Mouse (Mus musculus) liver, embryonic 16.5 days (tissue): ENCODE measurements around the gene Smim22. TPM values are rescaled to one million over a fixed set of nuclear protein-coding genes. Genes with fewer than 3 reads are reported as not detected.

Experiments
- ATAC-seq: fragments of 200-750 bp; cut with Nextera tagmentation; 2 replicates; pipeline ENCODE4 v1.8.0; 2017; ENCODE audit warnings: low read depth, mild to moderate bottlenecking, moderate number of reproducible peaks, moderate library complexity
- H3K27ac ChIP-seq: fragments of 300-500 bp; sonication (generic); 2 replicates; pipeline ENCODE4 v1.5.1; 2014; ENCODE audit warnings: mild to moderate bottlenecking, low read length
- H3K27me3 ChIP-seq: fragments of 300-500 bp; sonication (generic); 2 replicates; pipeline ENCODE4 v1.6.1; 2014; ENCODE audit warnings: low read depth, low read length, mixed read lengths; ENCODE audit not compliant: control insufficient read depth, insufficient read depth
- H3K36me3 ChIP-seq: fragments of 300-500 bp; sonication (generic); 2 replicates; pipeline ENCODE4 v1.6.1; 2014; ENCODE audit warnings: mild to moderate bottlenecking; ENCODE audit not compliant: control insufficient read depth, insufficient read depth
- H3K4me1 ChIP-seq: fragments of 300-500 bp; sonication (generic); 2 replicates; pipeline ENCODE4 v1.6.1; 2014; ENCODE audit warnings: low read depth, low read length, mixed read lengths; ENCODE audit not compliant: control insufficient read depth
- H3K4me2 ChIP-seq: fragments of 300-500 bp; sonication (generic); 2 replicates; pipeline ENCODE4 v1.6.1; 2014; ENCODE audit warnings: low read depth, low read length, mixed read lengths
- H3K4me3 ChIP-seq: fragments of 300-500 bp; sonication (generic); 2 replicates; pipeline ENCODE4 v1.5.1; 2014; ENCODE audit warnings: low read depth, mild to moderate bottlenecking, low read length
- H3K9ac ChIP-seq: fragments of 300-500 bp; sonication (generic); 2 replicates; pipeline ENCODE4 v1.6.1; 2014; ENCODE audit warnings: low read depth, low read length
- H3K9me3 ChIP-seq: fragments of 300-500 bp; sonication (generic); replicated peaks from 2 replicates; pipeline ENCODE4 v1.6.1; 2016; ENCODE audit warnings: low read length; ENCODE audit not compliant: control insufficient read depth
- WGBS: fragments of 180-500 bp; shearing (Covaris S2); extraction: QIAGEN DNeasy Blood & Tissue Kit; methylation state at CpG from one replicate; pipeline ENCODE4 v1.1.7; 2014; ENCODE audit not compliant: insufficient replicate concordance; 5-methylcytosine and 5-hydroxymethylcytosine counted together
- polyA plus RNA-seq: library from polyadenylated mRNA; unstranded; fragments of >200 nt; fragmentation: Nextera tagmentation; extraction: Ambion mirVana; gene quantifications from 2 replicates; pipeline ENCODE4 v1.2.1, GENCODE M21; 2015

The Smim22 gene
- polyA plus RNA-seq, 1 experiment from 2014 or later = 9.0 TPM

- Histone ChIP-seq H3K4me1 (peaks cover 18% of the 10 kb centered on the region), H3K4me2 (peak within 1 kb of the TSS; percentile 90), H3K4me3 (peak within 1 kb of the TSS; percentile 98), H3K9me3 (no peaks in the 10 kb centered on the region), H3K27me3 (no peaks in the 10 kb centered on the region), H3K36me3 (peaks cover 25% of the 10 kb centered on the region), H3K27ac (peak within 1 kb of the TSS; percentile 99), H3K9ac (peak within 1 kb of the TSS; percentile 98)
- under 1% methylated on average over 56 of the region's 56 CpGs for WGBS
- ATAC-seq = peak; percentile 97
These were observed 42.7 kb downstream of the Smim22 start, which contains the start of the genes Glyr1 and Ubn1 for GRCm38 (mm10) chr16:5049774-5050234. TSS of gene Glyr1 (minus strand) at chr16:5049863. TSS of gene Ubn1 (plus strand) at chr16:5050057.

- WGBS = under 1% methylated on average over 77 of the region's 78 CpGs
- Histone ChIP-seq H3K36me3 (peaks cover 25% of the 10 kb centered on the region), H3K9me3 (no peaks in the 10 kb centered on the region), H3K9ac (peak overlapping the region; percentile 98), H3K4me2 (peak overlapping the region; percentile 90), H3K27me3 (no peaks in the 10 kb centered on the region), H3K4me3 (peak overlapping the region; percentile 98), H3K27ac (peak overlapping the region; percentile 99), H3K4me1 (peaks cover 18% of the 10 kb centered on the region)
- ATAC-seq = peak; percentile 59
These were observed 43.4 kb downstream of the Smim22 start for GRCm38 (mm10) chr16:5050251-5051110.

Other genes with a start within 250 kb of the Smim22 start
- gene Cdip1, start 217.0 kb upstream of the Smim22 start, polyA plus RNA-seq = 23.3 and 27.3 TPM in 2 replicates
- gene 4930562C15Rik, start 171.9 kb upstream of the Smim22 start, polyA plus RNA-seq = 0.05 TPM in 1 of 2 replicates, not detected in the other
- 10.8 and 13.3 TPM in 2 replicates for gene Ubald1, start 127.0 kb upstream of the Smim22 start, polyA plus RNA-seq
- gene Mgrn1, start 121.0 kb upstream of the Smim22 start, polyA plus RNA-seq = 28.2 and 30.4 TPM in 2 replicates
- 47.8 and 49.1 TPM in 2 replicates for gene Nudt16l1, start 68.5 kb upstream of the Smim22 start, polyA plus RNA-seq
- 16.5 and 16.7 TPM in 2 replicates for gene Anks3, start 43.1 kb upstream of the Smim22 start, polyA plus RNA-seq
- not detected in 2 replicates for gene Sept12, start 9.4 kb upstream of the Smim22 start, polyA plus RNA-seq
- gene Rogdi, start 6.3 kb downstream of the Smim22 start, polyA plus RNA-seq = 72.5 and 83.9 TPM in 2 replicates
- gene Glyr1, start 42.6 kb downstream of the Smim22 start, polyA plus RNA-seq = 41.9 and 45.1 TPM in 2 replicates
- gene Ubn1, start 42.8 kb downstream of the Smim22 start, polyA plus RNA-seq = 6.9 and 7.6 TPM in 2 replicates
- gene Ppl, start 125.1 kb downstream of the Smim22 start, polyA plus RNA-seq = 0.53 and 0.65 TPM in 2 replicates
- 0.04 and 0.05 TPM in 2 replicates for gene Sec14l5, start 139.8 kb downstream of the Smim22 start, polyA plus RNA-seq
- gene Nagpa, start 196.7 kb downstream of the Smim22 start, polyA plus RNA-seq = 11.7 and 12.2 TPM in 2 replicates
- 0.81 and 0.93 TPM in 2 replicates for gene AU021092, start 215.0 kb downstream of the Smim22 start, polyA plus RNA-seq
- 11.2 and 11.8 TPM in 2 replicates for gene Alg1, start 226.3 kb downstream of the Smim22 start, polyA plus RNA-seq
- 8.2 and 8.5 TPM in 2 replicates for gene Eef2kmt, start 248.7 kb downstream of the Smim22 start, polyA plus RNA-seq